ENCODE assay signal across 31 mouse cellular contexts in the genomic region with DNA sequence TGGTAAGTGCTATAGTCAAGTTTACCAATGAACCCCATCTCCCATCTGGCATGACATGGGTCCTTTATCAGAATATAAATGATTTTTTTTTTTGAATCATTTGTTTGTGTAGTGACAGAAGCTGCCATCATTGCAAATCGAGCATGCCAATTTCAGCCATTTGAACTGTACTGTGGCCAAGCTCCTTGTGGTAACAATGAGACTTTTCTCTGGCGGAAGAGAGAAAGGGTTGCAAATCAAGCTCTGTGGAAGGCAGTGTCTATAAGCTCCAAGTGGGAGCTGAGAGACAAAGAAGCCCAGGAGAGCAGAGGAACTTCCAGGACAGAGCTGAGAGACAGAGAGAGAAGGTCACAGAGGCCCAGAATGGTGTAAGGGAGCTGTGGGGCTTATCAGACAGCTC.
"Had no signal": no experiment of that assay in that cellular context is flagged by ENCODE, and none has a peak within 500 bp of the region (broad histone marks: within the 10 kb centered on the region; RNA-seq: fewer than 3 reads in every experiment).

No protein-coding gene starts in this region.

- DNase-seq: left cerebral cortex, postnatal 4 days; liver; liver, embryonic 13.5 days; liver, postnatal 0 days; lung, adult 18-20 months; lung, adult 2 months; lung, embryonic 14.5 days; lung, postnatal 10 days; lung, postnatal 14 days; lung, postnatal 36 days; lung, postnatal 4 days; midbrain, embryonic 14.5 days had no signal

- H3K4me3 ChIP-seq: limb, embryonic 10.5 days; limb, embryonic 12.5 days; limb, embryonic 13.5 days; limb, embryonic 15.5 days; liver, embryonic 12.5 days; liver, embryonic 13.5 days; liver, embryonic 15.5 days; lung, embryonic 15.5 days; megakaryocyte, embryonic 14.5 days; midbrain, embryonic 10.5 days; midbrain, embryonic 12.5 days; midbrain, embryonic 13.5 days; midbrain, embryonic 15.5 days; myocyte; neural tube, embryonic 12.5 days; neural tube, embryonic 13.5 days had no signal

- H3K27ac ChIP-seq: limb, embryonic 10.5 days; limb, embryonic 12.5 days; limb, embryonic 13.5 days; limb, embryonic 15.5 days; liver, embryonic 12.5 days; liver, embryonic 13.5 days; liver, embryonic 14.5 days; liver, embryonic 15.5 days; lung, embryonic 15.5 days; macrophage; midbrain, embryonic 10.5 days; midbrain, embryonic 12.5 days; midbrain, embryonic 13.5 days; midbrain, embryonic 15.5 days; neural tube, embryonic 12.5 days; neural tube, embryonic 13.5 days had no signal

- ATAC-seq: liver, embryonic 12.5 days; liver, postnatal 0 days; lung, postnatal 0 days; midbrain, embryonic 13.5 days; midbrain, embryonic 15.5 days; midbrain, embryonic 16.5 days had no signal
